ENCODE assay signal across 8 mouse cellular contexts in the genomic region with DNA sequence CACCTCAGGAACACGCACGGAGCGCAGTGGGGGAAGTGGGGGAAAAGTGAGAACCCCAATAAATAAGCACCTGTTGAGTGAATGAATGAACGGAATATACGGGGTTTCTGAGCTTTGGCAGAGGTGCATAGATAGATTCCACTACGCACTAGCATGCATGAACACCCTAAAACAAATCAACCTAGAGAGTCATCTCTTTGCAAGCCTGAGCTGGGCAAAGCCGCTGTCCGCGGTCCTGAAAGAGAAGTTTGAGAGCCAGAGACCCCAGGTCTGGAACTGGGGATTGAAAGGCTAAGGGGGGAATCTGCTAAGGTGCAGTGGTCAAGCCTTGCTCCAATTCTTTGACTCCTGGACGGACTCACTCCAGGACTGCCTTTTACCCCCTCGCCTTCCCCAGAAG. TPM values are rescaled to one million over a fixed set of nuclear protein-coding genes. Genes with fewer than 3 reads are reported as not detected.
DNase-seq lines count a peak whose midpoint lies in the region; ATAC-seq and TF ChIP-seq lines count a peak whose summit lies in the region.

No protein-coding gene starts in this region.

- H3K9ac ChIP-seq in heart, embryonic 11.5 days (ENCODE audit: low read depth, low read length): no peak overlapping the region
- no peak overlapping the region for H3K9ac ChIP-seq in ES-Bruce4 (ENCODE audit: low read depth, poor library complexity, severe bottlenecking)
- H3K9ac ChIP-seq in hindbrain, embryonic 14.5 days: peak overlapping the region; percentile 55; the same call in 1 of the 2 replicates

- peaks cover 38% of the 10 kb centered on the region for H3K27me3 ChIP-seq in heart, embryonic 11.5 days (ENCODE audit: control insufficient read depth, insufficient read depth, low read length)
- 0 out of 2 replicates have a peak, but pooled peaks cover 2% of the 10 kb centered on the region for H3K27me3 ChIP-seq in ES-Bruce4 (ENCODE audit: control insufficient read depth, insufficient read depth, low read length, poor library complexity, severe bottlenecking)
- peaks cover 43% of the 10 kb centered on the region for H3K27me3 ChIP-seq in hindbrain, embryonic 14.5 days (ENCODE audit: control insufficient read depth, insufficient read depth, low read length)

- H3K4me1 ChIP-seq in heart, embryonic 11.5 days (ENCODE audit: control insufficient read depth, insufficient read depth, low read length): peaks cover 9% of the 10 kb centered on the region
- H3K4me1 ChIP-seq in ES-Bruce4 (ENCODE audit: control insufficient read depth, insufficient read depth, low read length): no peaks in the 10 kb centered on the region
- H3K4me1 ChIP-seq in hindbrain, embryonic 14.5 days (replicated peaks; ENCODE audit: control insufficient read depth, insufficient read depth, low read length): peaks cover 6% of the 10 kb centered on the region

- no peak for DNase-seq in heart, postnatal 25 days (ENCODE audit: low spot score)
- peak; percentile 75 for DNase-seq in embryo, embryonic 11.5 days (ENCODE audit: low read depth, low spot score)
- DNase-seq in hindbrain, embryonic 14.5 days (ENCODE audit: low spot score): peak; percentile 69
- peak; percentile 71 for DNase-seq in thymus, postnatal 4 days
- DNase-seq in layer of hippocampus, adult 9-11 months: no peak

- H3K9me3 ChIP-seq in heart, embryonic 11.5 days (replicated peaks; ENCODE audit: control insufficient read depth, low read length): no peaks in the 10 kb centered on the region
- no peaks in the 10 kb centered on the region; the same call in 1 of the 2 replicates for H3K9me3 ChIP-seq in ES-Bruce4 (replicated peaks; ENCODE audit: control insufficient read depth, insufficient read depth, low read length, poor library complexity, severe bottlenecking)
- H3K9me3 ChIP-seq in hindbrain, embryonic 14.5 days (ENCODE audit: control insufficient read depth, low read length): no peaks in the 10 kb centered on the region

- 4% methylated on average over 11 of the region's 11 CpGs for WGBS in heart, embryonic 11.5 days (ENCODE audit: insufficient replicate concordance)
- WGBS in hindbrain, embryonic 14.5 days: 2% methylated on average over 11 of the region's 11 CpGs

- TF ChIP-seq EP300 in ES-Bruce4 (IDR thresholded peaks at IDR 0.05; ENCODE audit: insufficient read depth, low read depth, low read length): no peak

- no peak for TF ChIP-seq CTCF in ES-Bruce4 (IDR thresholded peaks at IDR 0.05; ENCODE audit: low read depth, low read length)

- no peak overlapping the region for H3K27ac ChIP-seq in heart, embryonic 11.5 days (ENCODE audit: low read depth, low read length)
- no peak overlapping the region for H3K27ac ChIP-seq in ES-Bruce4 (ENCODE audit: insufficient read depth, low read length)
- H3K27ac ChIP-seq in hindbrain, embryonic 14.5 days: no peak overlapping the region

- no peak for TF ChIP-seq POLR2A in ES-Bruce4 (IDR thresholded peaks at IDR 0.05; ENCODE audit: insufficient read depth, low read length)

- intact Hi-C loops in heart, postnatal 25 days (cut with DNase I): no loop called here

- H3K4me3 ChIP-seq in heart, embryonic 11.5 days (ENCODE audit: low read depth, low read length): peak overlapping the region; percentile 29
- peak overlapping the region; percentile 54 for H3K4me3 ChIP-seq in ES-Bruce4 (ENCODE audit: low read depth, low read length)
- H3K4me3 ChIP-seq in hindbrain, embryonic 14.5 days (replicated peaks; ENCODE audit: low read length): peak overlapping the region; percentile 49

- no peak for ATAC-seq in heart, embryonic 11.5 days (replicated peaks; ENCODE audit: insufficient number of reproducible peaks, low FRiP score, low TSS enrichment)
- ATAC-seq in hindbrain, embryonic 14.5 days (ENCODE audit: low FRiP score): peak; percentile 32; the same call in 1 of the 2 replicates
- peak; percentile 61; the same call in 1 of the 2 replicates for ATAC-seq in megakaryocyte-erythroid progenitor cell, adult 5-6 weeks (replicated peaks; ENCODE audit: low FRiP score, low TSS enrichment, poor library complexity, severe bottlenecking)

- H3K4me2 ChIP-seq in heart, embryonic 11.5 days: peak overlapping the region; percentile 62
- H3K4me2 ChIP-seq in hindbrain, embryonic 14.5 days (replicated peaks): peak overlapping the region; percentile 81

- no peaks in the 10 kb centered on the region for H3K36me3 ChIP-seq in heart, embryonic 11.5 days (ENCODE audit: control insufficient read depth, insufficient read depth, low read length)
- H3K36me3 ChIP-seq in ES-Bruce4 (ENCODE audit: control insufficient read depth, insufficient read depth, low read length, poor library complexity, severe bottlenecking): no peaks in the 10 kb centered on the region
- H3K36me3 ChIP-seq in hindbrain, embryonic 14.5 days (replicated peaks; ENCODE audit: control insufficient read depth, insufficient read depth): no peaks in the 10 kb centered on the region

RNA-seq across cellular contexts. Expression of gene Gpr6, which starts 0.4 kb away (rescaled TPM):
- polyA plus RNA-seq in heart, embryonic 11.5 days (2014; fragmentation: Nextera tagmentation; extraction: Ambion mirVana): not detected in 2 replicates
- not detected for total RNA-seq in heart, postnatal 25 days (2021)
- polyA plus RNA-seq in ES-Bruce4 (2011; ENCODE audit: insufficient read depth, insufficient read length, low read depth, missing spikeins): not detected in 2 replicates
- 0.70 and 0.98 TPM in 2 replicates for polyA plus RNA-seq in hindbrain, embryonic 14.5 days (2014; fragmentation: Nextera tagmentation; extraction: Ambion mirVana)
- total RNA-seq in megakaryocyte-erythroid progenitor cell, adult 5-6 weeks (2014; fragmentation: Nextera tagmentation): not detected in 2 replicates
- not detected in 2 replicates for total RNA-seq in megakaryocyte-erythroid progenitor cell, adult 5-6 weeks (2017)

Comparison
In these comparisons a context has a peak if more than half of its experiments do, and no peak if none do; other contexts are left out.
1. DNase-seq: peak in embryo, embryonic 11.5 days (single experiment), hindbrain, embryonic 14.5 days (single experiment) and thymus, postnatal 4 days (single experiment); none in heart, postnatal 25 days (single experiment) and layer of hippocampus, adult 9-11 months (single experiment).
2. Peak in every context shown above with its lines, with median percentiles within 50 percentile points of each other: H3K4me3 ChIP-seq.